Mouse (Mus musculus): ENCODE measurements at regions not wholly inside any gene's neighbourhood (a gene's known extent, or its start where the extent isn't known, plus 50 kb on each side); places are given as distances from the start of the nearest gene placed in this dataset.

GRCm38 (mm10) chr11:7812436-7812835 is 598.7 kb upstream of the Igfbp3 start:
- TF ChIP-seq CTCF (IDR thresholded peaks at IDR 0.05; ENCODE audit: low read depth) (no peak), EP300 (IDR thresholded peaks at IDR 0.05; ENCODE audit: low read depth) (no peak)
